Mouse (Mus musculus) myocyte (in vitro differentiated cells): Measurements from ENCODE around the gene Gm11983. TPM values are rescaled to one million over a fixed set of nuclear protein-coding genes. Genes with fewer than 3 reads are reported as not detected.
"Not testable (repeated sequence)": the region's sequence is repeated elsewhere in the genome, so short reads cannot be mapped to it uniquely, and the experiment has no call there.

Source experiments
- H3K27me3 ChIP-seq: one replicate; pipeline ENCODE4 v1.6.1; 2011; ENCODE audit not compliant: control insufficient read depth, insufficient read depth, insufficient read length
- H3K36me3 ChIP-seq: one replicate; pipeline ENCODE4 v1.6.1; 2011; ENCODE audit not compliant: control insufficient read depth, insufficient read depth
- H3K4me2 ChIP-seq: one replicate; pipeline ENCODE4 v1.6.1; 2011; ENCODE audit warnings: low read depth, control low read depth
- H3K4me3 ChIP-seq: one replicate; pipeline ENCODE4 v1.5.1; 2011; ENCODE audit warnings: mild to moderate bottlenecking, control low read depth, moderate library complexity
- H3K79me2 ChIP-seq: one replicate; pipeline ENCODE4 v1.6.1; 2011; ENCODE audit not compliant: control insufficient read depth, insufficient read depth
- H3ac ChIP-seq: one replicate; pipeline ENCODE4 v1.6.1; 2011; ENCODE audit not compliant: control insufficient read depth, insufficient read length
- CEBPB ChIP-seq: IDR thresholded peaks from 2 replicates; pipeline ENCODE4 v1.6.1; 2011; ENCODE audit warnings: mild to moderate bottlenecking, moderate library complexity; ENCODE audit not compliant: poor library complexity, insufficient read depth, severe bottlenecking
- E2F4 ChIP-seq: IDR thresholded peaks from one replicate; pipeline ENCODE4 v1.6.1; 2011; ENCODE audit warnings: mild to moderate bottlenecking, control low read depth, moderate library complexity; ENCODE audit not compliant: insufficient read depth
- MAX ChIP-seq: IDR thresholded peaks from one replicate; pipeline ENCODE4 v1.6.1; 2011; ENCODE audit warnings: low read depth, mild to moderate bottlenecking, control low read depth
- MYOD1 ChIP-seq, 3 experiments: IDR thresholded peaks; one replicate each; pipeline ENCODE4 v1.6.1; 2011; ENCODE audit warnings: control low read depth in 2 of 3, low read depth in 2 of 3, mild to moderate bottlenecking in 2 of 3, moderate library complexity in 1 of 3; ENCODE audit not compliant: insufficient read length in 2 of 3, control insufficient read depth in 1 of 3
- MYOG ChIP-seq, 3 experiments: IDR thresholded peaks; one replicate each; pipeline ENCODE4 v1.6.1; 2011; ENCODE audit warnings: control low read depth in 2 of 3, low read depth in 2 of 3, mild to moderate bottlenecking in 2 of 3; ENCODE audit not compliant: insufficient read length in 2 of 3, control insufficient read depth in 1 of 3, insufficient read depth in 1 of 3
- POLR2A ChIP-seq: IDR thresholded peaks from one replicate; pipeline ENCODE4 v1.6.1; 2011; ENCODE audit warnings: low read depth, mild to moderate bottlenecking, control low read depth, moderate library complexity; ENCODE audit not compliant: insufficient read length
- POLR2AphosphoS2 ChIP-seq: IDR thresholded peaks from one replicate; pipeline ENCODE4 v1.6.1; 2011; ENCODE audit warnings: low read depth, control low read depth; ENCODE audit not compliant: insufficient read length
- REST ChIP-seq: IDR thresholded peaks from one replicate; pipeline ENCODE4 v1.6.1; 2011; ENCODE audit warnings: mild to moderate bottlenecking, control low read depth, moderate library complexity; ENCODE audit not compliant: insufficient read depth, insufficient read length
- SRF ChIP-seq: IDR thresholded peaks from one replicate; pipeline ENCODE4 v1.6.1; 2011; ENCODE audit warnings: low read depth; ENCODE audit not compliant: control insufficient read depth, insufficient read length
- TCF12 ChIP-seq: IDR thresholded peaks from one replicate; pipeline ENCODE4 v1.6.1; 2011; ENCODE audit warnings: mild to moderate bottlenecking, control low read depth; ENCODE audit not compliant: poor library complexity, insufficient read depth, severe bottlenecking
- TCF3 ChIP-seq: IDR thresholded peaks from one replicate; pipeline ENCODE4 v1.6.1; 2011; ENCODE audit warnings: low read depth, control low read depth; ENCODE audit not compliant: insufficient read length
- USF1 ChIP-seq: IDR thresholded peaks from one replicate; pipeline ENCODE4 v1.6.1; 2011; ENCODE audit warnings: low read depth, mild to moderate bottlenecking, control low read depth, moderate library complexity
- polyA plus RNA-seq: library from polyadenylated mRNA; unstranded; fragments of >200 nt; fragmentation: generic; extraction: Trizol; gene quantifications from one replicate; pipeline ENCODE4 v1.2.1, GENCODE M21; 2012; ENCODE audit warnings: missing spikeins

Gene Gm11983
- not detected for polyA plus RNA-seq

- Histone ChIP-seq H3K4me2 (no peak within 1 kb of the TSS), H3K79me2 (no peaks in the 10 kb centered on the region), H3ac (no peak within 1 kb of the TSS), H3K36me3 (no peaks in the 10 kb centered on the region), H3K4me3 (no peak within 1 kb of the TSS), H3K27me3 (no peaks in the 10 kb centered on the region)
- TF ChIP-seq MYOG (IDR thresholded peaks at IDR 0.05; ENCODE audit: control insufficient read depth in 1 of 3, insufficient read depth in 1 of 3, insufficient read length in 2 of 3, low read depth in 2 of 3), result no peak
- TF ChIP-seq REST, result no peak
- TF ChIP-seq SRF, result no peak
- no peak for TF ChIP-seq TCF3
- no peak for TF ChIP-seq POLR2A
- no peak for TF ChIP-seq MYOD1 (IDR thresholded peaks at IDR 0.05; ENCODE audit: control insufficient read depth in 1 of 3, insufficient read length in 2 of 3, low read depth in 2 of 3)
- TF ChIP-seq USF1, result no peak
- no peak for TF ChIP-seq CEBPB
- no peak for TF ChIP-seq MAX
- no peak for TF ChIP-seq E2F4
- no peak for TF ChIP-seq TCF12
- no peak for TF ChIP-seq POLR2AphosphoS2
Measured at GRCm38 (mm10) chr11:6837554-6837953, at the start of gene Gm11983. Gm11983 (minus strand) TSS chr11:6837654.

GRCm38 (mm10) chr11:6883045-6883444 is 45.6 kb upstream of the Gm11983 start:
- not testable (repeated sequence) for H3K27me3 ChIP-seq

GRCm38 (mm10) chr11:6881614-6882013 is 44.2 kb upstream of the Gm11983 start:
- H3K4me3 ChIP-seq, result no peak overlapping the region
- TF ChIP-seq POLR2AphosphoS2 (no peak), MYOG (IDR thresholded peaks at IDR 0.05; ENCODE audit: control insufficient read depth in 1 of 3, insufficient read depth in 1 of 3, insufficient read length in 2 of 3, low read depth in 2 of 3) (no peak), CEBPB (no peak), POLR2A (no peak), TCF3 (no peak), MYOD1 (IDR thresholded peaks at IDR 0.05; ENCODE audit: control insufficient read depth in 1 of 3, insufficient read length in 2 of 3, low read depth in 2 of 3) (no peak)

More at GRCm38 (mm10) chr11:6883045-6883444, 45.6 kb upstream of the Gm11983 start:
- not testable (repeated sequence) for H3ac ChIP-seq, H3K4me2 ChIP-seq, H3K36me3 ChIP-seq, H3K4me3 ChIP-seq, H3K79me2 ChIP-seq

GRCm38 (mm10) chr11:6877740-6878139 is 40.3 kb upstream of the Gm11983 start:
- TF ChIP-seq MYOG (IDR thresholded peaks at IDR 0.05; ENCODE audit: control insufficient read depth in 1 of 3, insufficient read depth in 1 of 3, insufficient read length in 2 of 3, low read depth in 2 of 3) (no peak), POLR2AphosphoS2 (no peak), CEBPB (no peak), MAX (no peak), TCF3 (no peak), E2F4 (no peak), REST (no peak), TCF12 (no peak), USF1 (no peak), MYOD1 (IDR thresholded peaks at IDR 0.05; ENCODE audit: control insufficient read depth in 1 of 3, insufficient read length in 2 of 3, low read depth in 2 of 3) (no peak), POLR2A (no peak), SRF (no peak)
- no peak overlapping the region for H3K4me2 ChIP-seq
- H3K4me3 ChIP-seq, result no peak overlapping the region
- H3ac ChIP-seq, result no peak overlapping the region
- no peaks in the 10 kb centered on the region for H3K36me3 ChIP-seq
- no peaks in the 10 kb centered on the region for H3K79me2 ChIP-seq
- H3K27me3 ChIP-seq, result no peaks in the 10 kb centered on the region

More at GRCm38 (mm10) chr11:6881614-6882013, 44.2 kb upstream of the Gm11983 start:
- no peaks in the 10 kb centered on the region for H3K36me3 ChIP-seq
- no peak overlapping the region for H3ac ChIP-seq
- H3K27me3 ChIP-seq, result no peaks in the 10 kb centered on the region
- H3K4me2 ChIP-seq, result no peak overlapping the region
- H3K79me2 ChIP-seq, result no peaks in the 10 kb centered on the region

- no peak for TF ChIP-seq SRF
- TF ChIP-seq MYOD1 (IDR thresholded peaks at IDR 0.05; ENCODE audit: control insufficient read depth in 1 of 3, insufficient read length in 2 of 3, low read depth in 2 of 3), result no peak
- TF ChIP-seq CEBPB, result no peak
- TF ChIP-seq TCF12, result no peak
- no peak for TF ChIP-seq REST
- no peak for TF ChIP-seq MAX
- Histone ChIP-seq H3K36me3 (no peaks in the 10 kb centered on the region), H3K27me3 (no peaks in the 10 kb centered on the region), H3K4me2 (no peak overlapping the region), H3K79me2 (no peaks in the 10 kb centered on the region), H3K4me3 (no peak overlapping the region), H3ac (no peak overlapping the region)
Measured at GRCm38 (mm10) chr11:6870947-6871346, 33.5 kb upstream of the Gm11983 start.

GRCm38 (mm10) chr11:6865536-6865935 is 28.1 kb upstream of the Gm11983 start:
- TF ChIP-seq POLR2AphosphoS2 (no peak), MYOG (IDR thresholded peaks at IDR 0.05; ENCODE audit: control insufficient read depth in 1 of 3, insufficient read depth in 1 of 3, insufficient read length in 2 of 3, low read depth in 2 of 3) (no peak), TCF12 (no peak), POLR2A (no peak), CEBPB (no peak), MAX (no peak), MYOD1 (IDR thresholded peaks at IDR 0.05; ENCODE audit: control insufficient read depth in 1 of 3, insufficient read length in 2 of 3, low read depth in 2 of 3) (no peak), SRF (no peak), E2F4 (no peak), USF1 (no peak), TCF3 (no peak), REST (no peak)
- Histone ChIP-seq H3K4me3 (no peak overlapping the region), H3K27me3 (no peaks in the 10 kb centered on the region), H3K36me3 (no peaks in the 10 kb centered on the region), H3K4me2 (no peak overlapping the region), H3ac (no peak overlapping the region), H3K79me2 (no peaks in the 10 kb centered on the region)
